Mouse (Mus musculus) brown adipose tissue, adult 24 weeks (tissue): ENCODE measurements around the gene Armc8. TPM values are rescaled to one million over a fixed set of nuclear protein-coding genes. Genes with fewer than 3 reads are reported as not detected.
A peak's percentile ranks its signal among the peaks of the same experiment; 100 is the strongest.
"Not testable (repeated sequence)": the region's sequence is repeated elsewhere in the genome, so short reads cannot be mapped to it uniquely, and the experiment has no call there.

Experiments
- H3K27ac ChIP-seq: fragments of 200-500 bp; replicated peaks from 2 replicates; pipeline ENCODE4 v1.5.1; 2012; ENCODE audit warnings: low read depth, mild to moderate bottlenecking, low read length
- H3K4me1 ChIP-seq: fragments of 200-500 bp; 2 replicates; pipeline ENCODE4 v1.6.1; 2012; ENCODE audit warnings: low read length, mixed read lengths; ENCODE audit not compliant: control insufficient read depth, insufficient read depth, insufficient read length
- H3K4me3 ChIP-seq: fragments of 200-500 bp; 2 replicates; pipeline ENCODE4 v1.5.1; 2012; ENCODE audit warnings: low read depth, mild to moderate bottlenecking, low read length, moderate library complexity; ENCODE audit not compliant: insufficient read depth
- polyA plus RNA-seq: library from polyadenylated mRNA; stranded (reverse); fragments of >200 nt; gene quantifications from 2 replicates; pipeline ENCODE4 v1.2.4, GENCODE M21; 2012; ENCODE audit not compliant: missing spikeins, insufficient read depth, insufficient read length

Armc8 gene
- 11.4 and 11.8 TPM in 2 replicates for polyA plus RNA-seq

GRCm38 (mm10) chr9:99568347-99569070 lies at the start of gene Armc8:
Armc8 (minus strand) TSS chr9:99568899.
- peaks cover 4% of the 10 kb centered on the region for H3K4me1 ChIP-seq
- H3K4me3 ChIP-seq = peak within 1 kb of the TSS; percentile 80
- H3K27ac ChIP-seq = peak within 1 kb of the TSS; percentile 96

GRCm38 (mm10) chr9:99612202-99612601 lies 43.5 kb upstream of the Armc8 start, which contains the start of gene A4gnt:
A4gnt (plus strand) TSS chr9:99612502.
- no peak within 1 kb of the TSS for H3K4me3 ChIP-seq
- H3K4me1 ChIP-seq = no peaks in the 10 kb centered on the region

GRCm38 (mm10) chr9:99603566-99603965 lies 34.9 kb upstream of the Armc8 start:
- no peak overlapping the region for H3K4me3 ChIP-seq
- H3K27ac ChIP-seq = no peak overlapping the region
- H3K4me1 ChIP-seq = no peaks in the 10 kb centered on the region

More at GRCm38 (mm10) chr9:99612202-99612601, 43.5 kb upstream of the Armc8 start, which contains the start of gene A4gnt:
- H3K27ac ChIP-seq = no peak within 1 kb of the TSS

GRCm38 (mm10) chr9:99599127-99599526 lies 30.4 kb upstream of the Armc8 start:
- not testable (repeated sequence) for H3K27ac ChIP-seq, H3K4me1 ChIP-seq, H3K4me3 ChIP-seq

- Histone ChIP-seq H3K4me1 (no peaks in the 10 kb centered on the region), H3K4me3 (no peak overlapping the region), H3K27ac (no peak overlapping the region)
Observed at GRCm38 (mm10) chr9:99591144-99591543, 22.4 kb upstream of the Armc8 start.

GRCm38 (mm10) chr9:99587505-99588202 lies 19.0 kb upstream of the Armc8 start:
- Histone ChIP-seq H3K27ac (no peak overlapping the region), H3K4me3 (no peak overlapping the region), H3K4me1 (no peaks in the 10 kb centered on the region)

- Histone ChIP-seq H3K27ac (no peak overlapping the region), H3K4me1 (no peaks in the 10 kb centered on the region), H3K4me3 (no peak overlapping the region)
Observed at GRCm38 (mm10) chr9:99580655-99581054, 12.0 kb upstream of the Armc8 start.

- Histone ChIP-seq H3K27ac (peak within 1 kb of the TSS; percentile 35; the same call in 1 of the 2 replicates), H3K4me1 (no peaks in the 10 kb centered on the region), H3K4me3 (peak within 1 kb of the TSS; percentile 94)
Observed at GRCm38 (mm10) chr9:99575677-99576480, 7.2 kb upstream of the Armc8 start, which contains the start of gene Dbr1. Dbr1 (plus strand) TSS chr9:99575799.

GRCm38 (mm10) chr9:99569071-99569397 lies 335 bp upstream of the Armc8 start:
- Histone ChIP-seq H3K27ac (peak overlapping the region; percentile 56), H3K4me3 (peak overlapping the region; percentile 80)

GRCm38 (mm10) chr9:99568023-99568346 lies 714 bp downstream of the Armc8 start:
- Histone ChIP-seq H3K27ac (peak overlapping the region; percentile 55; the same call in 1 of the 2 replicates), H3K4me3 (peak overlapping the region; percentile 80), H3K4me1 (peaks cover 4% of the 10 kb centered on the region)

More at GRCm38 (mm10) chr9:99569071-99569397, 335 bp upstream of the Armc8 start:
- peaks cover 4% of the 10 kb centered on the region for H3K4me1 ChIP-seq

- Histone ChIP-seq H3K4me1 (peaks cover 4% of the 10 kb centered on the region), H3K4me3 (no peak overlapping the region), H3K27ac (no peak overlapping the region)
Observed at GRCm38 (mm10) chr9:99563714-99564113, 5.0 kb downstream of the Armc8 start.

- H3K4me1 ChIP-seq = peaks cover 3% of the 10 kb centered on the region
- peak overlapping the region; percentile 43; the same call in 1 of the 2 replicates for H3K27ac ChIP-seq
- peak overlapping the region; percentile 41 for H3K4me3 ChIP-seq
Observed at GRCm38 (mm10) chr9:99560389-99560788, 8.3 kb downstream of the Armc8 start.

- Histone ChIP-seq H3K4me1 (peaks cover 3% of the 10 kb centered on the region), H3K27ac (no peak overlapping the region), H3K4me3 (no peak overlapping the region)
Observed at GRCm38 (mm10) chr9:99559557-99559904, 9.2 kb downstream of the Armc8 start.

GRCm38 (mm10) chr9:99558824-99559556 lies 9.7 kb downstream of the Armc8 start:
- no peak overlapping the region for H3K4me3 ChIP-seq
- no peak overlapping the region for H3K27ac ChIP-seq
- H3K4me1 ChIP-seq = peaks cover 3% of the 10 kb centered on the region
